Mouse (Mus musculus) kidney, embryonic 16.5 days (tissue): ENCODE results near the gene Pds5a. TPM values are rescaled to one million over a fixed set of nuclear protein-coding genes. Genes with fewer than 3 reads are reported as not detected.

Experiments used
- ATAC-seq: fragments of 200-750 bp; cut with Nextera tagmentation; 2 replicates; pipeline ENCODE4 v1.8.0; 2017; ENCODE audit warnings: moderate TSS enrichment; ENCODE audit not compliant: low FRiP score, low TSS enrichment
- H3K27ac ChIP-seq: fragments of 300-500 bp; sonication (generic); 2 replicates; pipeline ENCODE4 v1.5.1; 2014; ENCODE audit warnings: low read length
- H3K27me3 ChIP-seq: fragments of 300-500 bp; sonication (generic); 2 replicates; pipeline ENCODE4 v1.6.1; 2014; ENCODE audit warnings: low read length, control low read depth, mixed read lengths; ENCODE audit not compliant: insufficient read depth
- H3K36me3 ChIP-seq: fragments of 300-500 bp; sonication (generic); 2 replicates; pipeline ENCODE4 v1.6.1; 2014; ENCODE audit warnings: low read length, control low read depth, mixed read lengths; ENCODE audit not compliant: insufficient read depth
- H3K4me1 ChIP-seq: fragments of 300-500 bp; sonication (generic); 2 replicates; pipeline ENCODE4 v1.6.1; 2014; ENCODE audit warnings: low read length, control low read depth, mixed read lengths; ENCODE audit not compliant: insufficient read depth
- H3K4me2 ChIP-seq: fragments of 300-500 bp; sonication (generic); replicated peaks from 2 replicates; pipeline ENCODE4 v1.6.1; 2014; ENCODE audit warnings: low read depth, low read length
- H3K4me3 ChIP-seq: fragments of 300-500 bp; sonication (generic); 2 replicates; pipeline ENCODE4 v1.5.1; 2014; ENCODE audit warnings: mild to moderate bottlenecking, low read length
- H3K9ac ChIP-seq: fragments of 300-500 bp; sonication (generic); replicated peaks from 2 replicates; pipeline ENCODE4 v1.6.1; 2014; ENCODE audit warnings: low read length
- H3K9me3 ChIP-seq: fragments of 300-500 bp; sonication (generic); 2 replicates; pipeline ENCODE4 v1.6.1; 2016; ENCODE audit warnings: low read length, control low read depth
- WGBS: fragments of 180-500 bp; shearing (Covaris S2); extraction: QIAGEN DNeasy Blood & Tissue Kit; methylation state at CpG from one replicate; pipeline ENCODE4 v1.1.7; 2014; 5-methylcytosine and 5-hydroxymethylcytosine counted together
- polyA plus RNA-seq: library from polyadenylated mRNA; unstranded; fragments of >200 nt; fragmentation: Nextera tagmentation; extraction: Ambion mirVana; gene quantifications from 2 replicates; pipeline ENCODE4 v1.2.1, GENCODE M21; 2015

The Pds5a gene
- polyA plus RNA-seq, 1 experiment from 2014 or later: 56.2 TPM

DNA sequence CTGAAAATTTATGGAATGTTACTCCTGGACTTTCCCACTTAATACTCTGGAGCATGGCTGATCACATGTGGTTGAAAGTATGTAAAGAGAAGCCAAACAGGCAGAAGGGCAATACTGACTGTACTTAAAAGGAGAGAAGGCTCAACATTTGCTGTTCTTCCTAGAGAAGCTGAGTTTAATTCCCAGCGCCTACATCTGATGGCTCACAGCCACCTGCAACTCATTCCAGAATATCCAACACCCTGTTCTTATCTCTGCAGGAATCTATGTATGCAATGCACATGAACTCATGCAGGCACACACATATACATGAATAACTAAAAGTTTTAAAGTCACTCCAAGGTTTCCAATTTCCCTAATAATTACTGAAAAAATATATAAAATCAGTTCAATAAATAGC, 32.7 kb downstream of the Pds5a start:
- no peak for ATAC-seq
- peaks cover 8% of the 10 kb centered on the region; the same call in 1 of the 2 replicates for H3K36me3 ChIP-seq

GRCm38 (mm10) chr5:65661958-65662357, 36.1 kb downstream of the Pds5a start:
- no peaks in the 10 kb centered on the region for H3K9me3 ChIP-seq
- H3K4me1 ChIP-seq: no peaks in the 10 kb centered on the region
- no peak overlapping the region for H3K4me2 ChIP-seq
- no peaks in the 10 kb centered on the region for H3K27me3 ChIP-seq
- WGBS: 95% methylated on average over 2 of the region's 2 CpGs
- H3K9ac ChIP-seq: no peak overlapping the region
- ATAC-seq: no peak
- H3K36me3 ChIP-seq: peaks cover 19% of the 10 kb centered on the region; the same call in 1 of the 2 replicates
- H3K27ac ChIP-seq: no peak overlapping the region
- H3K4me3 ChIP-seq: no peak overlapping the region

More for the DNA sequence above, 32.7 kb downstream of the Pds5a start:
- whole genome bisulfite sequencing: 81% methylated on average over 1 of the region's 1 CpGs
- Histone ChIP-seq H3K27me3 (no peaks in the 10 kb centered on the region), H3K4me2 (no peak overlapping the region), H3K9me3 (no peaks in the 10 kb centered on the region), H3K9ac (no peak overlapping the region), H3K4me1 (no peaks in the 10 kb centered on the region), H3K4me3 (no peak overlapping the region), H3K27ac (no peak overlapping the region)

- no peaks in the 10 kb centered on the region for H3K9me3 ChIP-seq
- H3K4me3 ChIP-seq: no peak overlapping the region
- H3K27me3 ChIP-seq: no peaks in the 10 kb centered on the region
- no peak overlapping the region for H3K9ac ChIP-seq
- WGBS: 91% methylated on average over 5 of the region's 5 CpGs
- H3K4me2 ChIP-seq: no peak overlapping the region
- no peak overlapping the region for H3K27ac ChIP-seq
- peaks cover 45% of the 10 kb centered on the region for H3K36me3 ChIP-seq
- no peak for ATAC-seq
- no peaks in the 10 kb centered on the region for H3K4me1 ChIP-seq
Measured at GRCm38 (mm10) chr5:65653786-65654185, 44.3 kb downstream of the Pds5a start.

DNA sequence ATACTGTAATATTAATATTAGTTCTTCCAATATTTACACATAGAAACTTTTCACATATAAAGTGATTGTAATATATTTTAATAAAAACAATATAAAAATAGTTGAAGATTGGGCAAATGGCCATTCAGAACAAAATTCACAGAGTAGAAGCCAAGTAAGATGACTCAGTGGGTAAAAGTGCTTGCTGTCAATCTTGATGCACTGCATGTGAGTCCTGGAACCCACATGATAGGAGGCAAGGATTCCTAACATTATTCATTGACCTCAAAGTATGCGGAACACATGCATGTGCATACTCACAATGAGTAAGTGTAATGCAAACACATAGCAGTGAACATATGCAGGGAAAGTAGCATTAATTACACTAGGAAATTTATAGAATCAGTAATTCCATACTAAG, 59.2 kb downstream of the Pds5a start:
- H3K36me3 ChIP-seq: peaks cover 53% of the 10 kb centered on the region
- H3K27me3 ChIP-seq: no peaks in the 10 kb centered on the region
- H3K9me3 ChIP-seq: no peaks in the 10 kb centered on the region
- H3K4me3 ChIP-seq: no peak overlapping the region
- 89% methylated on average over 1 of the region's 1 CpGs for WGBS
- ATAC-seq: no peak
- H3K4me1 ChIP-seq: no peaks in the 10 kb centered on the region
- no peak overlapping the region for H3K9ac ChIP-seq
- no peak overlapping the region for H3K27ac ChIP-seq
- no peak overlapping the region for H3K4me2 ChIP-seq

DNA sequence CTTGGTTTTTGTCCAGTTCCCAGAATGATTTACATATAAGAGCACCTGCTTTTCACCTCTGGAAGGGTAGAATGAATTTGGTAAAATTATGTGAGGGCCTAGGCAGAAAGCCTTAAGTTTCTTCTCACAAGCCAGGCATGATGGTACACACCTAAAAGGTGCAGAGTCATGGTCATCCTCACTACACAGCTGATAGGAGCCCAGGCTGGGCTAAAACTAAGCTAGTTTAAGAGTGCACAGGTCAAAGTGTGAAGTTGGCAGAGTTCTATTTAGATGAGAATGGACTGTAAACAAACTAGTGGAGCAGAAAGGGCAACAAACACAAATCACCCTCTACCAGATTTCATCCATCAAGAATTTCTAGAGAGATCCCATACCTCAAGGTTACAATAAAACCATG, 73.7 kb downstream of the Pds5a start:
- Histone ChIP-seq H3K27me3 (no peaks in the 10 kb centered on the region), H3K27ac (no peak overlapping the region), H3K9ac (no peak overlapping the region), H3K36me3 (peaks cover 35% of the 10 kb centered on the region), H3K4me3 (no peak overlapping the region), H3K9me3 (no peaks in the 10 kb centered on the region), H3K4me2 (no peak overlapping the region), H3K4me1 (no peaks in the 10 kb centered on the region)
- ATAC-seq: no peak

- Histone ChIP-seq H3K4me3 (no peak overlapping the region), H3K27ac (no peak overlapping the region), H3K4me2 (no peak overlapping the region), H3K9ac (no peak overlapping the region), H3K36me3 (peaks cover 40% of the 10 kb centered on the region), H3K4me1 (no peaks in the 10 kb centered on the region), H3K27me3 (no peaks in the 10 kb centered on the region), H3K9me3 (no peaks in the 10 kb centered on the region)
- 81% methylated on average over 9 of the region's 9 CpGs for WGBS
- ATAC-seq: no peak
Measured at GRCm38 (mm10) chr5:65613152-65613924, 84.7 kb downstream of the Pds5a start.

GRCm38 (mm10) chr5:65610541-65610940, 87.5 kb downstream of the Pds5a start:
- H3K4me3 ChIP-seq: no peak overlapping the region
- H3K9me3 ChIP-seq: no peaks in the 10 kb centered on the region
- no peaks in the 10 kb centered on the region for H3K4me1 ChIP-seq
- no peak for ATAC-seq
- 89% methylated on average over 4 of the region's 4 CpGs for WGBS
- peaks cover 18% of the 10 kb centered on the region for H3K36me3 ChIP-seq
- H3K27me3 ChIP-seq: no peaks in the 10 kb centered on the region
- no peak overlapping the region for H3K4me2 ChIP-seq
- no peak overlapping the region for H3K9ac ChIP-seq
- no peak overlapping the region for H3K27ac ChIP-seq

DNA sequence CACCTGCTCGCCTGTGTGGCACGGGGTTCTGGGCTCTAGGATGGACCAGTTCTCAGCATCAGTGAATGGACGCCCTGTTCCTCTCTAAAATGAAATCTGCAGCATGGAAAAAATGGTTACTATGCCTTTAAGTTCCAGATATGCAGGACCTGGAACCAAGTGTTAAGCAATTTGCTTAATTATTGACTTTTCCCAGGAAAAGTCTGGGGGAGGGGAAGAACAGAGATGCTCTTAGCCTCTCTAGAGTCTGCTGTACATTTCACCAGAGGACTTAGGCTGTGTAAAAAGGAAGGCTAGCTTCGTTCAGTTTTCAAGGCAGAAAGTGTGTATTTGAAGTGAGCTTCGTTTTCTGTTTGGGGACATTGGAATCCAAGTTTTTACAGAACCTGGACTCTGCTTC, 88.3 kb downstream of the Pds5a start:
- 75% methylated on average over 5 of the region's 5 CpGs for WGBS
- H3K4me3 ChIP-seq: no peak overlapping the region
- H3K27me3 ChIP-seq: no peaks in the 10 kb centered on the region
- no peak overlapping the region for H3K27ac ChIP-seq
- no peaks in the 10 kb centered on the region for H3K4me1 ChIP-seq
- no peak overlapping the region for H3K4me2 ChIP-seq
- H3K9me3 ChIP-seq: no peaks in the 10 kb centered on the region
- ATAC-seq: peak; percentile 70
- peaks cover 12% of the 10 kb centered on the region; the same call in 1 of the 2 replicates for H3K36me3 ChIP-seq
- H3K9ac ChIP-seq: no peak overlapping the region

GRCm38 (mm10) chr5:65606820-65607219, 91.3 kb downstream of the Pds5a start:
- ATAC-seq: no peak
- WGBS: 94% methylated on average over 1 of the region's 1 CpGs
- Histone ChIP-seq H3K27ac (peak overlapping the region; percentile 39; the same call in 1 of the 2 replicates), H3K4me1 (no peaks in the 10 kb centered on the region), H3K4me3 (no peak overlapping the region), H3K4me2 (no peak overlapping the region), H3K9ac (no peak overlapping the region), H3K9me3 (no peaks in the 10 kb centered on the region), H3K27me3 (no peaks in the 10 kb centered on the region), H3K36me3 (peaks cover 9% of the 10 kb centered on the region; the same call in 1 of the 2 replicates)

GRCm38 (mm10) chr5:65599681-65600080, 98.4 kb downstream of the Pds5a start:
- no peak overlapping the region for H3K27ac ChIP-seq
- no peak overlapping the region for H3K9ac ChIP-seq
- no peak overlapping the region for H3K4me3 ChIP-seq
- H3K36me3 ChIP-seq: peaks cover 24% of the 10 kb centered on the region; the same call in 1 of the 2 replicates
- H3K4me1 ChIP-seq: no peaks in the 10 kb centered on the region
- no peaks in the 10 kb centered on the region for H3K27me3 ChIP-seq
- 89% methylated on average over 7 of the region's 7 CpGs for WGBS
- ATAC-seq: no peak
- no peaks in the 10 kb centered on the region for H3K9me3 ChIP-seq
- H3K4me2 ChIP-seq: no peak overlapping the region
